Mouse (Mus musculus) kidney, adult 2 months (tissue): ENCODE data around the gene Chd6.

Experiments used
- CTCF ChIP-seq: fragments of 200-500 bp; conservative IDR thresholded peaks from 2 replicates; pipeline ENCODE4 v1.5.1; 2011; ENCODE audit warnings: low read depth, mild to moderate bottlenecking, control low read depth, low read length, moderate library complexity, mixed read lengths; ENCODE audit not compliant: insufficient read depth, insufficient read length
- POLR2A ChIP-seq: fragments of 200-500 bp; IDR thresholded peaks from one replicate; pipeline ENCODE4 v1.6.1; 2011; ENCODE audit warnings: low read depth, low read length, control low read depth

DNA sequence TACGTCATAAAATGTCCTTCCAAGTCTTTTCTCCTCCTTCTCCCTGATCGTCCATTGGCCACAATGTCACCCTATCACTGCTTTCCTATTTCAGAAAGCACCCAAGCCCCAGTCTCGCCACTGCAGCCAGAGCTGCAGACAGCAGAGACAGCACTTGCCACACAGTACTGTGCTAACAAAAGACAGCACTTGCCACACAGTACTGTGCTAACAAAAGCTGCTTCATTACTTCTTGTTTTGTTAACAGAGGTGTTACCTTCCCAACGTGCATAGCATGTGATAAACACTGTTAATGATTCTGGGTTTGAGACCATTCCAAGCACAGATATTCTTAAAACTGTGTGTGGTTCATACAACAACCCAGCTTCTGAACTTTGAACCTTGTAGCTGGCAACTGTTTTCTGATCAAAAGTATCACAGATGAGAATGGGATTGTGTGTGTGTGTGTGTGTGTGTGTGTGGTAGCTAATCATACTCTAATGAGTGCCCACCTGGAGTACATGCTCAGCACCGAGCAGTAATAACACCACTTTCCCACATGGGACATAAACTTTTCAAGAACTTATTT lies 135.1 kb downstream of the Chd6 start:
- TF ChIP-seq CTCF, result no peak
- TF ChIP-seq POLR2A, result no peak
